Mouse (Mus musculus) liver, postnatal 0 days (tissue): ENCODE measurements at regions not wholly inside any gene's neighbourhood (a gene's known extent, or its start where the extent isn't known, plus 50 kb on each side); places are given as distances from the start of the nearest gene placed in this dataset.

ENCODE experiments used
- CTCF ChIP-seq: sonication (generic); IDR thresholded peaks from 2 replicates; pipeline ENCODE4 v1.5.1; 2016; ENCODE audit warnings: antibody characterized with exemption, low read depth
- EP300 ChIP-seq: IDR thresholded peaks from 2 replicates; pipeline ENCODE4 v1.6.1; 2016; ENCODE audit warnings: antibody characterized with exemption, low read depth, mild to moderate bottlenecking

- no peak for TF ChIP-seq CTCF
- no peak for TF ChIP-seq EP300
Measured at GRCm38 (mm10) chr5:134046086-134046485, 53.4 kb upstream of the Castor2 start.
